Mouse (Mus musculus) E14TG2a.4 (cell line): Measurements from ENCODE around the gene Gm17018.

ENCODE experiments used
- CTCF ChIP-seq: conservative IDR thresholded peaks from 2 replicates; pipeline ENCODE4 v1.5.1; 2014; ENCODE audit warnings: low read length
- POU5F1 ChIP-seq: IDR thresholded peaks from 2 replicates; pipeline ENCODE4 v1.6.1; 2014; ENCODE audit warnings: low read length, borderline replicate concordance

GRCm38 (mm10) chr19:45610823-45611222 lies 50.4 kb downstream of the Gm17018 start:
- TF ChIP-seq CTCF = no peak
- TF ChIP-seq POU5F1 = no peak
